Mouse (Mus musculus): ENCODE results near the gene Cars. TPM values are rescaled to one million over a fixed set of nuclear protein-coding genes. Genes with fewer than 3 reads are reported as not detected.

Gene Cars
- 9.1 and 10.4 TPM in 2 replicates for polyA plus RNA-seq (2012; rRNA removed)

GRCm38 (mm10) chr7:143599428-143600230, at the start of gene Cars:
Gene Cars, minus strand, starts transcription at chr7:143600090.

DNA sequence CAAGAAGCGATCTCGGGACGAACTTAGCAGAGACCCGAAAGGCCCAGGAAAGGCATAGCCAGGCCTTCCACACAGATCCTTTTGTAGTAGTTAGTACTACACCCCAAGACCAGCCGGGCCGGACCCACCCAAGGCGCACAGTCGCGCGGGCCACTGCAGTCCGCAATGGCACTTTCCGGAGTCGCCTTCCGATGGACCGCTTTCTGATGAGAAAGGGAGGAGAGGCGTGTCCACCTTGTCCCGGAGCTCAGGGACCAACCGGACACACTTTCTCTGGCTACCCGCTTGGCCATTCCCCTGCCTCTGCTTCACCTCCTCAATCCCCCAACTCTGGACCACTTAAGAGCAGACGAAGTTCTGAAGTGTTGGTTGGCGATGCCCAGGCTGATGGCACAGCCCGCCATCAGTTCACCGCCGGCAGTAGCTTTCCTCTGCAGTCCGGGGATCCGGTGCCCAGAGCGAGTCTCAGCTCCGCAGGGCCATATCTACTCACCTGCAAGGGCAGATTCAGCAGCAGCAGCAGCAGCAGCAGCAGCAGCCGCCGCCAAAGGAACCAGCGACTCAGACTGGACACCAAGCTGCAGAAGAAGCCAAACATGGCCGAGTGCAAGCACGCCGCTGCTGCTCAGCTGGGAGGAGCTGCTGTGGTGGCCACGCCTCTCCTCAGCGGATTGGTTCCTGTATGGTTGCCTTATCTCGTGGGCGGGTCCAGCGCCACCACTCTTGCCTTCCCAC, 49.3 kb upstream of the Cars start, which contains the start of gene Tnfrsf22:
Tnfrsf22 (minus strand) TSS at position 628 of the 735 bp plus-strand sequence.

GRCm38 (mm10) chr7:143628540-143628939, 28.6 kb upstream of the Cars start, which contains the start of gene Tnfrsf26:
Gene Tnfrsf26, minus strand, starts transcription at chr7:143628722.

GRCm38 (mm10) chr7:143548976-143549457, 50.9 kb downstream of the Cars start, which contains the start of gene Nap1l4:
Gene Nap1l4, minus strand, starts transcription at chr7:143549106.

Other genes with a start within 250 kb of the Cars start
- 23.0 and 26.4 TPM in 2 replicates for gene Cdkn1c, start 139.0 kb downstream of the Cars start, polyA plus RNA-seq (2012; rRNA removed)
- 141 and 164 TPM in 2 replicates for gene Slc22a18, start 126.4 kb downstream of the Cars start, polyA plus RNA-seq (2012; rRNA removed)
- 15.9 and 25.8 TPM in 2 replicates for gene Phlda2, start 96.9 kb downstream of the Cars start, polyA plus RNA-seq (2012; rRNA removed)
- 17.7 and 19.0 TPM in 2 replicates for gene Nap1l4, start 51.0 kb downstream of the Cars start, polyA plus RNA-seq (2012; rRNA removed)
- gene Tnfrsf26, start 28.6 kb upstream of the Cars start, polyA plus RNA-seq (2012; rRNA removed), result 0.02 and 0.08 TPM in 2 replicates
- 1.0 and 1.8 TPM in 2 replicates for gene Tnfrsf22, start 49.6 kb upstream of the Cars start, polyA plus RNA-seq (2012; rRNA removed)
- 1.4 and 1.9 TPM in 2 replicates for gene Tnfrsf23, start 85.8 kb upstream of the Cars start, polyA plus RNA-seq (2012; rRNA removed)
- gene Osbpl5, start 156.9 kb upstream of the Cars start, polyA plus RNA-seq (2012; rRNA removed), result 35.9 and 37.1 TPM in 2 replicates
- 0.05 TPM in 1 of 2 replicates, not detected in the other for gene Mrgprg, start 166.9 kb upstream of the Cars start, polyA plus RNA-seq (2012; rRNA removed)
- gene Mrgpre, start 184.4 kb upstream of the Cars start, polyA plus RNA-seq (2012; rRNA removed), result 1.1 and 1.8 TPM in 2 replicates
- gene Nadsyn1, start 222.8 kb upstream of the Cars start, polyA plus RNA-seq (2012; rRNA removed), result 8.8 TPM in 2 replicates
- 31.5 and 32.9 TPM in 2 replicates for gene Dhcr7, start 223.1 kb upstream of the Cars start, polyA plus RNA-seq (2012; rRNA removed)

All from stomach, adult 2 months (tissue).